Mouse (Mus musculus) CH12.LX (cell line): ENCODE results near the gene Rubcnl. TPM values are rescaled to one million over a fixed set of nuclear protein-coding genes. Genes with fewer than 3 reads are reported as not detected.
A peak's percentile ranks its signal among the peaks of the same experiment; 100 is the strongest.

ENCODE experiments used
- DNase-seq: peaks from one replicate; pipeline ENCODE4 v3.0.0-alpha.2; 2013; ENCODE audit errors: extremely low read depth
- H3K27ac ChIP-seq: 2 replicates; pipeline ENCODE4 v1.5.1; 2012; ENCODE audit warnings: low read depth, mild to moderate bottlenecking, control low read depth, moderate library complexity; ENCODE audit not compliant: insufficient read depth
- H3K27me3 ChIP-seq: replicated peaks from 2 replicates; pipeline ENCODE3; 2012; ENCODE audit warnings: inconsistent platforms
- H3K36me3 ChIP-seq, 2 experiments: replicated peaks in 1 of 2; 2 replicates each; pipeline versions ENCODE3 to v1.6.1; 2012; ENCODE audit warnings: inconsistent platforms in 1 of 2, low read length in 1 of 2, mild to moderate bottlenecking in 1 of 2, mixed read lengths in 1 of 2, moderate library complexity in 1 of 2; ENCODE audit not compliant: control insufficient read depth in 1 of 2, insufficient read depth in 1 of 2
- H3K4me1 ChIP-seq, 2 experiments: 2 replicates each; pipeline ENCODE4 v1.6.1; 2012; ENCODE audit warnings: inconsistent platforms in 1 of 2, moderate library complexity in 1 of 2; ENCODE audit not compliant: insufficient read depth in 2 of 2, control insufficient read depth in 1 of 2
- H3K4me2 ChIP-seq: 2 replicates; pipeline ENCODE4 v1.6.1; 2012; ENCODE audit warnings: low read depth, mild to moderate bottlenecking, control low read depth; ENCODE audit not compliant: poor library complexity, insufficient read depth, severe bottlenecking
- H3K4me3 ChIP-seq, 3 experiments: fragments of 150-350 bp in 1 of 3; sonication (generic) in 1 of 3; replicated peaks in 1 of 3; 2 replicates each; pipeline versions ENCODE3 to v1.5.1; 2011 to 2012; ENCODE audit warnings: low read depth in 2 of 3, low read length in 2 of 3, mild to moderate bottlenecking in 2 of 3, moderate library complexity in 2 of 3, control low read depth in 1 of 3, improper control_type of control experiment in 1 of 3, inconsistent platforms in 1 of 3, mixed read lengths in 1 of 3; ENCODE audit not compliant: poor library complexity in 1 of 3
- H3K79me2 ChIP-seq: replicated peaks from 2 replicates; pipeline ENCODE4 v1.6.1; 2012; ENCODE audit warnings: mild to moderate bottlenecking, moderate library complexity; ENCODE audit not compliant: control insufficient read depth, poor library complexity, insufficient read depth, severe bottlenecking; ENCODE audit errors: extremely low read depth
- H3K9ac ChIP-seq: 2 replicates; pipeline ENCODE4 v1.6.1; 2012; ENCODE audit warnings: low read depth, mild to moderate bottlenecking, control low read depth, moderate library complexity; ENCODE audit not compliant: insufficient read depth
- H3K9me3 ChIP-seq: replicated peaks from 2 replicates; pipeline ENCODE3; 2012; ENCODE audit warnings: low read length, inconsistent platforms, mixed read lengths
- BHLHE40 ChIP-seq: IDR thresholded peaks from 2 replicates; pipeline ENCODE4 v1.6.1; 2011; ENCODE audit warnings: mild to moderate bottlenecking, low read depth, low read length, improper control_type of control experiment
- E2F4 ChIP-seq: IDR thresholded peaks from 2 replicates; pipeline ENCODE4 v1.6.1; 2011; ENCODE audit warnings: low read depth, low read length, improper control_type of control experiment; ENCODE audit not compliant: insufficient replicate concordance
- ELF1 ChIP-seq: IDR thresholded peaks from 2 replicates; pipeline ENCODE4 v1.6.1; 2014; ENCODE audit warnings: low read depth, mild to moderate bottlenecking, inconsistent platforms, low read length, improper control_type of control experiment
- ETS1 ChIP-seq: conservative IDR thresholded peaks from 2 replicates; pipeline ENCODE4 v1.6.1; 2012; ENCODE audit warnings: low read depth, mild to moderate bottlenecking, inconsistent platforms, low read length, improper control_type of control experiment, moderate library complexity
- GABPA ChIP-seq: IDR thresholded peaks from 2 replicates; pipeline ENCODE4 v1.6.1; 2012; ENCODE audit warnings: low read depth, low read length, improper control_type of control experiment, inconsistent platforms; ENCODE audit not compliant: insufficient replicate concordance
- HCFC1 ChIP-seq: IDR thresholded peaks from 2 replicates; pipeline ENCODE4 v1.6.1; 2012; ENCODE audit warnings: low read depth, mild to moderate bottlenecking, inconsistent platforms, low read length, improper control_type of control experiment
- JUN ChIP-seq: IDR thresholded peaks from 2 replicates; pipeline ENCODE4 v1.6.1; 2011; ENCODE audit warnings: low read depth, mild to moderate bottlenecking, low read length, improper control_type of control experiment, moderate library complexity; ENCODE audit not compliant: insufficient read depth
- JUND ChIP-seq: conservative IDR thresholded peaks from 2 replicates; pipeline ENCODE4 v1.6.1; 2011; ENCODE audit warnings: low read depth, low read length, improper control_type of control experiment
- MAFK ChIP-seq: IDR thresholded peaks from 2 replicates; pipeline ENCODE4 v1.6.1; 2011; ENCODE audit warnings: low read length, improper control_type of control experiment; ENCODE audit not compliant: insufficient replicate concordance
- MAX ChIP-seq: IDR thresholded peaks from 2 replicates; pipeline ENCODE4 v1.6.1; 2011; ENCODE audit warnings: low read length, improper control_type of control experiment
- MAZ ChIP-seq: IDR thresholded peaks from 2 replicates; pipeline ENCODE4 v1.6.1; 2012; ENCODE audit warnings: low read depth, mild to moderate bottlenecking, inconsistent platforms, low read length, improper control_type of control experiment, moderate library complexity
- MEF2A ChIP-seq: IDR thresholded peaks from 2 replicates; pipeline ENCODE4 v1.6.1; 2014; ENCODE audit warnings: low read depth, mild to moderate bottlenecking, inconsistent platforms, low read length, improper control_type of control experiment, borderline replicate concordance
- MXI1 ChIP-seq: IDR thresholded peaks from 2 replicates; pipeline ENCODE4 v1.6.1; 2011; ENCODE audit warnings: mild to moderate bottlenecking, low read depth, low read length, improper control_type of control experiment
- MYC ChIP-seq: IDR thresholded peaks from 2 replicates; pipeline ENCODE4 v1.6.1; 2011; ENCODE audit warnings: low read depth, mild to moderate bottlenecking, improper control_type of control experiment, low read length
- NRF1 ChIP-seq: IDR thresholded peaks from 2 replicates; pipeline ENCODE4 v1.6.1; 2014; ENCODE audit warnings: low read depth, mild to moderate bottlenecking, inconsistent platforms, low read length, improper control_type of control experiment, moderate library complexity
- POLR2AphosphoS2 ChIP-seq: IDR thresholded peaks from 2 replicates; pipeline ENCODE4 v1.6.1; 2011; ENCODE audit warnings: low read depth, low read length, improper control_type of control experiment
- RCOR1 ChIP-seq: conservative IDR thresholded peaks from 2 replicates; pipeline ENCODE4 v1.6.1; 2012; ENCODE audit warnings: low read depth, mild to moderate bottlenecking, inconsistent platforms, low read length, improper control_type of control experiment
- SIN3A ChIP-seq: IDR thresholded peaks from 2 replicates; pipeline ENCODE4 v1.6.1; 2012; ENCODE audit warnings: low read length, improper control_type of control experiment, inconsistent platforms
- SMC3 ChIP-seq: IDR thresholded peaks from 2 replicates; pipeline ENCODE4 v1.6.1; 2011; ENCODE audit warnings: low read depth, low read length, improper control_type of control experiment
- TBP ChIP-seq: conservative IDR thresholded peaks from 2 replicates; pipeline ENCODE4 v1.6.1; 2011; ENCODE audit warnings: low read depth, low read length, improper control_type of control experiment
- TCF12 ChIP-seq: IDR thresholded peaks from 2 replicates; pipeline ENCODE4 v1.6.1; 2014; ENCODE audit warnings: low read depth, mild to moderate bottlenecking, inconsistent platforms, low read length, improper control_type of control experiment
- UBTF ChIP-seq: IDR thresholded peaks from 2 replicates; pipeline ENCODE4 v1.6.1; 2012; ENCODE audit warnings: low read depth, mild to moderate bottlenecking, inconsistent platforms, low read length, improper control_type of control experiment, moderate library complexity
- USF1 ChIP-seq: IDR thresholded peaks from 2 replicates; pipeline ENCODE4 v1.6.1; 2014; ENCODE audit warnings: low read depth, mild to moderate bottlenecking, inconsistent platforms, low read length, improper control_type of control experiment
- ZC3H11A ChIP-seq: IDR thresholded peaks from 2 replicates; pipeline ENCODE4 v1.6.1; 2012; ENCODE audit warnings: low read depth, mild to moderate bottlenecking, inconsistent platforms, low read length, improper control_type of control experiment
- ZNF384 ChIP-seq: IDR thresholded peaks from 2 replicates; pipeline ENCODE4 v1.6.1; 2012; ENCODE audit warnings: low read depth, low read length, improper control_type of control experiment, inconsistent platforms
- dilution Hi-C: fragments of 300-500 bp; cut with MboI; formaldehyde crosslinking; loops from 2 replicates; pipeline ENCODE4 v1.14.3; 2020; ENCODE audit warnings: low sequenced_read_pairs; ENCODE audit not compliant: extremely low pct_unique_long_range_greater_than_20kb, extremely low pct_ligation_motif_present
- in situ Hi-C: fragments of 300-500 bp; cut with MboI; formaldehyde crosslinking; loops from 3 replicates; pipeline ENCODE4 v1.14.3; 2019; ENCODE audit warnings: low sequenced_read_pairs, low pct_ligation_motif_present, low pct_unique_long_range_greater_than_20kb, mixed read lengths
- polyA plus RNA-seq: library from polyadenylated mRNA; unstranded; fragments of >175 nt; gene quantifications from 2 replicates; pipeline ENCODE4 v1.2.1, GENCODE M21; 2012; ENCODE audit warnings: low read depth; ENCODE audit not compliant: insufficient read length
- total RNA-seq, 2 experiments: library from RNA; depleted of rRNA; stranded (reverse); fragments of 300-350 nt in 1 of 2; fragments of >200 nt in 1 of 2; gene quantifications; 2 replicates each; pipeline ENCODE4 v1.2.3; 2012 to 2014

Gene Rubcnl
- total and polyA plus RNA-seq, 3 experiments: 24.7 to 27.2 (median 24.9) TPM

GRCm38 (mm10) chr14:75063936-75064335 lies 48.1 kb downstream of the Rubcnl start:
- TF ChIP-seq JUN (no peak), MXI1 (no peak), SMC3 (no peak), MEF2A (no peak), ZNF384 (no peak), USF1 (no peak), HCFC1 (no peak), GABPA (no peak), SIN3A (no peak), ZC3H11A (no peak), MAFK (no peak), MYC (no peak), NRF1 (no peak), TCF12 (no peak), UBTF (no peak), ETS1 (no peak), MAX (no peak), ELF1 (no peak), RCOR1 (no peak)
- Histone ChIP-seq H3K4me2 (no peak overlapping the region), H3K4me1 (peaks cover 15 to 42% of the 10 kb centered on the region in 2 experiments), H3K9me3 (no peaks in the 10 kb centered on the region), H3K4me3 (no peak overlapping the region), H3K9ac (no peak overlapping the region), H3K79me2 (no peaks in the 10 kb centered on the region), H3K27me3 (no peaks in the 10 kb centered on the region), H3K36me3 (peaks cover 0 to 27% of the 10 kb centered on the region in 2 experiments), H3K27ac (no peak overlapping the region)
- dilution Hi-C loops (no loop called here), in situ Hi-C loops (loop anchor here (25.0 kb wide), 1 partner anchor 648 kb away; no protein-coding TSS in a partner anchor)
- no peak for DNase-seq

GRCm38 (mm10) chr14:75064520-75064919 lies 48.7 kb downstream of the Rubcnl start:
- in situ Hi-C loops: loop anchor here (25.0 kb wide), 1 partner anchor 648 kb away; no protein-coding TSS in a partner anchor
- no peak overlapping the region for H3K9ac ChIP-seq
- peaks cover 18 to 47% of the 10 kb centered on the region in 2 experiments for H3K4me1 ChIP-seq
- TF ChIP-seq TBP (no peak), BHLHE40 (no peak), RCOR1 (no peak), MAFK (no peak), SIN3A (no peak), POLR2AphosphoS2 (no peak), MXI1 (no peak), USF1 (no peak), MAZ (no peak), ZNF384 (no peak), MEF2A (no peak), E2F4 (no peak), MYC (no peak), JUND (no peak)
- TF ChIP-seq, all 38 proteins: peak for 0
- Histone ChIP-seq H3K4me2 (no peak overlapping the region), H3K79me2 (no peaks in the 10 kb centered on the region), H3K36me3 (peaks cover 0 to 26% of the 10 kb centered on the region in 2 experiments), H3K4me3 (no peak overlapping the region), H3K27me3 (no peaks in the 10 kb centered on the region), H3K9me3 (no peaks in the 10 kb centered on the region), H3K27ac (no peak overlapping the region)
- peak; percentile 69 for DNase-seq
- dilution Hi-C loops: no loop called here
